Mouse (Mus musculus): ENCODE data around the gene Nfkbie. TPM values are rescaled to one million over a fixed set of nuclear protein-coding genes. Genes with fewer than 3 reads are reported as not detected.
A peak's percentile ranks its signal among the peaks of the same experiment; 100 is the strongest.

Gene Nfkbie
- polyA plus RNA-seq, 1 experiment from 2014 or later: 7.4 TPM

- no peak overlapping the region for H3K4me3 ChIP-seq
- no peak overlapping the region for H3K27ac ChIP-seq
- WGBS: 92% methylated on average over 7 of the region's 7 CpGs
- no peaks in the 10 kb centered on the region for H3K9me3 ChIP-seq
- H3K4me2 ChIP-seq (replicated peaks): no peak overlapping the region
- H3K9ac ChIP-seq: no peak overlapping the region
- peaks cover 8% of the 10 kb centered on the region; the same call in 1 of the 2 replicates for H3K36me3 ChIP-seq
- ATAC-seq (ENCODE audit: low FRiP score, low read depth): no peak
- H3K4me1 ChIP-seq: peaks cover 26% of the 10 kb centered on the region
- H3K27me3 ChIP-seq (replicated peaks): no peaks in the 10 kb centered on the region; the same call in 1 of the 2 replicates
Observed at GRCm38 (mm10) chr17:45588370-45588769, 32.9 kb downstream of the Nfkbie start.

- H3K4me3 ChIP-seq: no peak overlapping the region
- ATAC-seq (ENCODE audit: low FRiP score, low read depth): no peak
- peaks cover 8% of the 10 kb centered on the region for H3K27me3 ChIP-seq (replicated peaks)
- H3K4me1 ChIP-seq: peaks cover 33% of the 10 kb centered on the region
- peaks cover 8% of the 10 kb centered on the region; the same call in 1 of the 2 replicates for H3K36me3 ChIP-seq
- no peak overlapping the region for H3K9ac ChIP-seq
- H3K9me3 ChIP-seq: no peaks in the 10 kb centered on the region
- no peak overlapping the region for H3K27ac ChIP-seq
- 98% methylated on average over 7 of the region's 7 CpGs for WGBS
- H3K4me2 ChIP-seq (replicated peaks): no peak overlapping the region
Observed at GRCm38 (mm10) chr17:45589236-45589635, 33.7 kb downstream of the Nfkbie start.

- no peak for ATAC-seq (ENCODE audit: low FRiP score, low read depth)
Observed at GRCm38 (mm10) chr17:45589844-45590243, 34.3 kb downstream of the Nfkbie start.

GRCm38 (mm10) chr17:45590410-45590809 lies 34.9 kb downstream of the Nfkbie start:
- no peak overlapping the region for H3K4me2 ChIP-seq (replicated peaks)
- no peaks in the 10 kb centered on the region for H3K9me3 ChIP-seq
- no peak overlapping the region for H3K27ac ChIP-seq
- H3K4me3 ChIP-seq: no peak overlapping the region
- H3K27me3 ChIP-seq (replicated peaks): peaks cover 13% of the 10 kb centered on the region
- WGBS: 82% methylated on average over 6 of the region's 6 CpGs
- H3K4me1 ChIP-seq: peaks cover 35% of the 10 kb centered on the region
- no peak overlapping the region for H3K9ac ChIP-seq
- peaks cover 8% of the 10 kb centered on the region; the same call in 1 of the 2 replicates for H3K36me3 ChIP-seq
- no peak for ATAC-seq (ENCODE audit: low FRiP score, low read depth)

More at GRCm38 (mm10) chr17:45589844-45590243, 34.3 kb downstream of the Nfkbie start:
- H3K4me2 ChIP-seq (replicated peaks): no peak overlapping the region
- no peaks in the 10 kb centered on the region for H3K9me3 ChIP-seq
- peaks cover 33% of the 10 kb centered on the region for H3K4me1 ChIP-seq
- H3K27ac ChIP-seq: no peak overlapping the region
- no peak overlapping the region for H3K9ac ChIP-seq
- H3K4me3 ChIP-seq: no peak overlapping the region
- H3K27me3 ChIP-seq (replicated peaks): peaks cover 9% of the 10 kb centered on the region
- H3K36me3 ChIP-seq: peaks cover 8% of the 10 kb centered on the region; the same call in 1 of the 2 replicates
- WGBS: 95% methylated on average over 8 of the region's 8 CpGs

- H3K4me3 ChIP-seq: no peak overlapping the region
- 64% methylated on average over 16 of the region's 16 CpGs for WGBS
- peaks cover 47% of the 10 kb centered on the region for H3K4me1 ChIP-seq
- peaks cover 5% of the 10 kb centered on the region; the same call in 1 of the 2 replicates for H3K36me3 ChIP-seq
- 0 out of 2 replicates have a peak overlapping the region, but pooled peaks have one; percentile 29 for H3K9ac ChIP-seq
- ATAC-seq (ENCODE audit: low FRiP score, low read depth): no peak
- H3K27me3 ChIP-seq (replicated peaks): peaks cover 22% of the 10 kb centered on the region
- H3K4me2 ChIP-seq (replicated peaks): peak overlapping the region; percentile 29
- no peak overlapping the region for H3K27ac ChIP-seq
- H3K9me3 ChIP-seq: no peaks in the 10 kb centered on the region
Observed at GRCm38 (mm10) chr17:45591701-45592605, 36.5 kb downstream of the Nfkbie start.

- H3K4me3 ChIP-seq: no peak overlapping the region
- H3K27me3 ChIP-seq (replicated peaks): peaks cover 22% of the 10 kb centered on the region
- 0 out of 2 replicates have a peak overlapping the region, but pooled peaks have one; percentile 29 for H3K9ac ChIP-seq
- no peaks in the 10 kb centered on the region for H3K9me3 ChIP-seq
- no peak for ATAC-seq (ENCODE audit: low FRiP score, low read depth)
- H3K4me1 ChIP-seq: peaks cover 51% of the 10 kb centered on the region
- H3K4me2 ChIP-seq (replicated peaks): peak overlapping the region; percentile 93
- no peak overlapping the region for H3K27ac ChIP-seq
- WGBS: 61% methylated on average over 8 of the region's 8 CpGs
- no peaks in the 10 kb centered on the region for H3K36me3 ChIP-seq
Observed at GRCm38 (mm10) chr17:45592606-45593431, 37.3 kb downstream of the Nfkbie start.

- no peak for ATAC-seq (ENCODE audit: low FRiP score, low read depth)
- peaks cover 51% of the 10 kb centered on the region for H3K4me1 ChIP-seq
- 30% methylated on average over 8 of the region's 8 CpGs for WGBS
- no peaks in the 10 kb centered on the region for H3K36me3 ChIP-seq
- H3K9me3 ChIP-seq: no peaks in the 10 kb centered on the region
- H3K27ac ChIP-seq: no peak overlapping the region
- H3K9ac ChIP-seq: 0 out of 2 replicates have a peak overlapping the region, but pooled peaks have one; percentile 17
- H3K4me3 ChIP-seq: no peak overlapping the region
- peak overlapping the region; percentile 93 for H3K4me2 ChIP-seq (replicated peaks)
- peaks cover 22% of the 10 kb centered on the region for H3K27me3 ChIP-seq (replicated peaks)
Observed at GRCm38 (mm10) chr17:45593479-45593878, 38.0 kb downstream of the Nfkbie start.

GRCm38 (mm10) chr17:45594195-45594594 lies 38.7 kb downstream of the Nfkbie start:
- no peak overlapping the region for H3K9ac ChIP-seq
- H3K9me3 ChIP-seq: no peaks in the 10 kb centered on the region
- 50% methylated on average over 8 of the region's 8 CpGs for WGBS
- ATAC-seq (ENCODE audit: low FRiP score, low read depth): no peak
- peaks cover 22% of the 10 kb centered on the region for H3K27me3 ChIP-seq (replicated peaks)
- no peak overlapping the region for H3K27ac ChIP-seq
- H3K4me2 ChIP-seq (replicated peaks): peak overlapping the region; percentile 93
- no peak overlapping the region for H3K4me3 ChIP-seq
- H3K4me1 ChIP-seq: peaks cover 52% of the 10 kb centered on the region
- H3K36me3 ChIP-seq: no peaks in the 10 kb centered on the region

- Histone ChIP-seq H3K4me1 (peaks cover 58% of the 10 kb centered on the region), H3K36me3 (no peaks in the 10 kb centered on the region), H3K4me3 (peak overlapping the region; percentile 45), H3K9ac (peak overlapping the region; percentile 56), H3K27ac (no peak overlapping the region), H3K27me3 (replicated peaks) (peaks cover 24% of the 10 kb centered on the region), H3K4me2 (replicated peaks) (peak overlapping the region; percentile 93), H3K9me3 (no peaks in the 10 kb centered on the region)
- 1% methylated on average over 58 of the region's 58 CpGs for WGBS
- ATAC-seq (ENCODE audit: low FRiP score, low read depth): peak; percentile 73
Observed at GRCm38 (mm10) chr17:45594881-45595735, 39.6 kb downstream of the Nfkbie start.

GRCm38 (mm10) chr17:45595736-45596390 lies 40.4 kb downstream of the Nfkbie start:
- WGBS: 4% methylated on average over 23 of the region's 23 CpGs
- Histone ChIP-seq H3K36me3 (no peaks in the 10 kb centered on the region), H3K4me1 (peaks cover 58% of the 10 kb centered on the region), H3K27me3 (replicated peaks) (peaks cover 32% of the 10 kb centered on the region), H3K4me3 (peak overlapping the region; percentile 45), H3K9ac (peak overlapping the region; percentile 56), H3K4me2 (replicated peaks) (peak overlapping the region; percentile 93), H3K27ac (no peak overlapping the region), H3K9me3 (no peaks in the 10 kb centered on the region)
- peak; percentile 19 for ATAC-seq (ENCODE audit: low FRiP score, low read depth)

Data from neural tube, embryonic 12.5 days (tissue).